Mouse (Mus musculus): ENCODE measurements around the gene Junb.

DNA sequence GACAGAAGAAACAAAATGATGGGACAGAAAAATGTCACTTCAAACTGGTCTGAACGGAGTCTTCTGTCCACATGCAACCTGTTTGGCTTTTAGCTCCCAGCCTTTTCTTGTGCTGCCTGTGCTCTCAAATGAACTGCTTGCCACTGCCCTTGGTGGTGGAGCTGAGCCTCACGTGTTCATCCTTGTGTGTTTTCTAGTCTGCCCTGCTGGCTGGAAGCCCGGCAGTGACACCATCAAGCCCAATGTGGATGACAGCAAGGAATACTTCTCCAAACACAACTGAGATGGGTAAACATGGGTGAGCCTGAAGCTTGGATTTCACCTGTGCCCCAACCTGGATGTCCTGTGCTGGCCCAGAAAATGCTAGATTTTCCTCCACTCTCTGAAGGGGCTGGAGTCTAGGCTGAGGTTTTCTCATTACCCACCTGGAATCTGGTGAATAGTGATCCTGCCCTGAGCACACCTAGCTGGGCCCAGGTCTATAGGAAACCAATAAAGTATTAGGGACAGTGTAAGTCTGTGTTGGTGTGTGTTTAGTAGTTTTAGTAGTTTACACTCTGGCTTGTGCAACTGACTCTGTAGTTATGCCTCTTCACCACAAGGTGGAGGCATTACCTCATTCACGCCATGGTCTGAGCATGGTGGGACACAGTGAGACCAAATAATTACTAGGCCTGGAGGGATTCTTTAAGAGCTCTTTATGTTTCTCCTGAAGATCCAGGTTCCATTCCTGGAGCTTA, 4.5 kb downstream of the Junb start:
- TF ChIP-seq CTCF (IDR thresholded peaks at IDR 0.05; ENCODE audit: control insufficient read depth, insufficient read depth, insufficient read length) (no peak), USF1 (IDR thresholded peaks at IDR 0.05; ENCODE audit: low read depth) (no peak), MYOG (IDR thresholded peaks at IDR 0.05; ENCODE audit: control insufficient read depth, extremely low read depth, insufficient read length) (no peak)

Measured in C2C12 (cell line).